Mouse (Mus musculus): Measurements from ENCODE around the gene Cyb5r1. TPM values are rescaled to one million over a fixed set of nuclear protein-coding genes. Genes with fewer than 3 reads are reported as not detected.

The Cyb5r1 gene
- total and polyA plus RNA-seq, 3 experiments = 17.5 to 43.6 (median 38.1) TPM

DNA sequence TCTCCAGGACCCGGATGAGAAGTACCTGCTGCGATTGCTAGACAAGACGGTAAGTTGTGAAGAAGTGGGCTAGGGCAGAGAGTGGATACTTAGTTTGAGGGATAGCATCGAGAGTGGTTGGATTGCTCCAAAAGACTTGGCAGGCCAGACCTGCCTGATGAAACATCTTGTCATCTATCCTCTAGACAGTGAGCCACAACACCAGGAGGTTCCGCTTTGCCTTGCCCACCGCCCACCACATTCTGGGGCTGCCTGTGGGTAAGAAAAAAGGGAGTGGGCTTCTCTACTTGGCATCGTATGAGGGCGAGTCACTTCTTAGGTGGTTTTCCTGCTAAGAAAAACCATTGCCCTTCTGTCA is 1.0 kb downstream of the Cyb5r1 start:
- no peak for DNase-seq (ENCODE audit: extremely low read depth)
- Histone ChIP-seq H3K27ac (ENCODE audit: insufficient read depth, low read depth) (peak overlapping the region; percentile 87), H3K79me2 (replicated peaks; ENCODE audit: control insufficient read depth, extremely low read depth, insufficient read depth, poor library complexity, severe bottlenecking) (peaks cover 7% of the 10 kb centered on the region; the same call in 1 of the 2 replicates), H3K27me3 (replicated peaks) (no peaks in the 10 kb centered on the region), H3K4me3 (replicated peaks in 1 of 3; ENCODE audit: low read depth in 2 of 3, low read length in 2 of 3, poor library complexity in 1 of 3) (peak overlapping the region; percentile 74 to 100 (median 98)), H3K36me3 (replicated peaks in 1 of 2; ENCODE audit: control insufficient read depth in 1 of 2, insufficient read depth in 1 of 2, low read length in 1 of 2) (peaks cover 38 to 40% of the 10 kb centered on the region in 2 experiments), H3K9me3 (replicated peaks; ENCODE audit: low read length) (no peaks in the 10 kb centered on the region), H3K4me2 (ENCODE audit: insufficient read depth, low read depth, poor library complexity, severe bottlenecking) (peak overlapping the region; percentile 48), H3K9ac (ENCODE audit: insufficient read depth, low read depth) (peak overlapping the region; percentile 92), H3K4me1 (ENCODE audit: control insufficient read depth in 1 of 2, insufficient read depth in 2 of 2) (peaks cover 3 to 12% of the 10 kb centered on the region in 2 experiments)
- TF ChIP-seq USF2 (conservative IDR thresholded peaks at IDR 0.05; ENCODE audit: low read depth, low read length) (no peak), GABPA (IDR thresholded peaks at IDR 0.05; ENCODE audit: insufficient replicate concordance, low read depth, low read length) (no peak), HCFC1 (IDR thresholded peaks at IDR 0.05; ENCODE audit: low read depth, low read length) (no peak), MEF2A (IDR thresholded peaks at IDR 0.05; ENCODE audit: borderline replicate concordance, low read depth, low read length) (no peak), ZKSCAN1 (IDR thresholded peaks at IDR 0.05; ENCODE audit: borderline replicate concordance, low read depth, low read length) (no peak), RCOR1 (conservative IDR thresholded peaks at IDR 0.05; ENCODE audit: low read depth, low read length) (no peak), MAX (IDR thresholded peaks at IDR 0.05; ENCODE audit: low read length) (no peak), MAFK (IDR thresholded peaks at IDR 0.05; ENCODE audit: insufficient replicate concordance, low read length) (no peak), BHLHE40 (IDR thresholded peaks at IDR 0.05; ENCODE audit: low read depth, low read length) (no peak), MYC (IDR thresholded peaks at IDR 0.05; ENCODE audit: low read depth, low read length) (no peak), CTCF (conservative IDR thresholded peaks at IDR 0.05 in 1 of 2, IDR thresholded peaks at IDR 0.05 in 1 of 2; ENCODE audit: low read depth in 2 of 2, low read length in 2 of 2) (no peak)
- in situ Hi-C loops (cut with MboI; ENCODE audit: low pct_ligation_motif_present, low pct_unique_long_range_greater_than_20kb, low sequenced_read_pairs) = no loop called here
- dilution Hi-C loops (cut with MboI; ENCODE audit: extremely low pct_ligation_motif_present, extremely low pct_unique_long_range_greater_than_20kb, low sequenced_read_pairs) = no loop called here

DNA sequence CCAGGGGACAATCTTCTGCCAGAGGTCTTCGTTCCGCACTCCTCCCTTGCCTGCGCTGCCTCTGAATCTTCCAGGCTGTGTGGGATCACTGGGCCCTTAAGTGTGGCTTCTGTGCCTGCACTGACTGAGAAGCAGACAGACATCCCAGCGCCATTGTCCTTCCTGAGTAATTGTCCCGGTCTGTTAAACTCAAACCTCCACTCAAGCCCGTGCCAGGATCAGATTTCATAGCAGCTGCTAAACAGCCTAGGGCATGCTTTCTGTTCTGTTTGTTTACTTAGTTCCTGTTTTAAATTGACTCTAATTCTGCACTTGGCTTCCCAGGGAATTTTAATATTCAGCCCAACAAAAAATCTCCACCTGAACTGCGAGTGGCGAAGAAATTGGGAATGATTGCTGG is 2.7 kb downstream of the Cyb5r1 start:
- Histone ChIP-seq H3K9me3 (replicated peaks; ENCODE audit: low read length) (no peaks in the 10 kb centered on the region), H3K36me3 (replicated peaks in 1 of 2; ENCODE audit: control insufficient read depth in 1 of 2, insufficient read depth in 1 of 2, low read length in 1 of 2) (peaks cover 40 to 54% of the 10 kb centered on the region in 2 experiments), H3K4me3 (replicated peaks in 1 of 3; ENCODE audit: low read depth in 2 of 3, low read length in 2 of 3, poor library complexity in 1 of 3) (no peak overlapping the region), H3K4me2 (ENCODE audit: insufficient read depth, low read depth, poor library complexity, severe bottlenecking) (no peak overlapping the region), H3K27ac (ENCODE audit: insufficient read depth, low read depth) (no peak overlapping the region), H3K27me3 (replicated peaks) (no peaks in the 10 kb centered on the region), H3K9ac (ENCODE audit: insufficient read depth, low read depth) (no peak overlapping the region), H3K4me1 (ENCODE audit: control insufficient read depth in 1 of 2, insufficient read depth in 2 of 2) (peaks cover 3 to 12% of the 10 kb centered on the region in 2 experiments), H3K79me2 (replicated peaks; ENCODE audit: control insufficient read depth, extremely low read depth, insufficient read depth, poor library complexity, severe bottlenecking) (peaks cover 7% of the 10 kb centered on the region; the same call in 1 of the 2 replicates)
- TF ChIP-seq EP300 (IDR thresholded peaks at IDR 0.05; ENCODE audit: low read length) (no peak), JUND (conservative IDR thresholded peaks at IDR 0.05; ENCODE audit: low read depth, low read length) (no peak), TCF12 (IDR thresholded peaks at IDR 0.05; ENCODE audit: low read depth, low read length) (no peak), HCFC1 (IDR thresholded peaks at IDR 0.05; ENCODE audit: low read depth, low read length) (no peak), UBTF (IDR thresholded peaks at IDR 0.05; ENCODE audit: low read depth, low read length) (no peak), E2F4 (IDR thresholded peaks at IDR 0.05; ENCODE audit: insufficient replicate concordance, low read depth, low read length) (no peak), MAZ (IDR thresholded peaks at IDR 0.05; ENCODE audit: low read depth, low read length) (no peak), NELFE (IDR thresholded peaks at IDR 0.05; ENCODE audit: low read depth, low read length) (no peak), CHD2 (IDR thresholded peaks at IDR 0.05; ENCODE audit: low read length) (no peak), MXI1 (IDR thresholded peaks at IDR 0.05; ENCODE audit: low read depth, low read length) (no peak), MEF2A (IDR thresholded peaks at IDR 0.05; ENCODE audit: borderline replicate concordance, low read depth, low read length) (no peak), IRF4 (IDR thresholded peaks at IDR 0.05; ENCODE audit: low read depth, low read length) (no peak), TBP (conservative IDR thresholded peaks at IDR 0.05; ENCODE audit: low read depth, low read length) (no peak), NRF1 (IDR thresholded peaks at IDR 0.05; ENCODE audit: low read depth, low read length) (no peak), GABPA (IDR thresholded peaks at IDR 0.05; ENCODE audit: insufficient replicate concordance, low read depth, low read length) (no peak), JUN (IDR thresholded peaks at IDR 0.05; ENCODE audit: insufficient read depth, low read depth, low read length) (no peak), ETS1 (conservative IDR thresholded peaks at IDR 0.05; ENCODE audit: low read depth, low read length) (no peak), POLR2AphosphoS2 (IDR thresholded peaks at IDR 0.05; ENCODE audit: low read depth, low read length) (no peak)
- no peak for DNase-seq (ENCODE audit: extremely low read depth)
- dilution Hi-C loops (cut with MboI; ENCODE audit: extremely low pct_ligation_motif_present, extremely low pct_unique_long_range_greater_than_20kb, low sequenced_read_pairs) (no loop called here), in situ Hi-C loops (cut with MboI; ENCODE audit: low pct_ligation_motif_present, low pct_unique_long_range_greater_than_20kb, low sequenced_read_pairs) (no loop called here)
